Mouse (Mus musculus): Measurements from ENCODE around the gene 4930402H24Rik. TPM values are rescaled to one million over a fixed set of nuclear protein-coding genes. Genes with fewer than 3 reads are reported as not detected.

4930402H24Rik gene
- 14.7 and 32.4 TPM in 2 replicates for total RNA-seq (2015; ENCODE audit: low replicate concordance)
- total RNA-seq (2017; ENCODE audit: low replicate concordance): 16.0 and 37.9 TPM in 2 replicates

DNA sequence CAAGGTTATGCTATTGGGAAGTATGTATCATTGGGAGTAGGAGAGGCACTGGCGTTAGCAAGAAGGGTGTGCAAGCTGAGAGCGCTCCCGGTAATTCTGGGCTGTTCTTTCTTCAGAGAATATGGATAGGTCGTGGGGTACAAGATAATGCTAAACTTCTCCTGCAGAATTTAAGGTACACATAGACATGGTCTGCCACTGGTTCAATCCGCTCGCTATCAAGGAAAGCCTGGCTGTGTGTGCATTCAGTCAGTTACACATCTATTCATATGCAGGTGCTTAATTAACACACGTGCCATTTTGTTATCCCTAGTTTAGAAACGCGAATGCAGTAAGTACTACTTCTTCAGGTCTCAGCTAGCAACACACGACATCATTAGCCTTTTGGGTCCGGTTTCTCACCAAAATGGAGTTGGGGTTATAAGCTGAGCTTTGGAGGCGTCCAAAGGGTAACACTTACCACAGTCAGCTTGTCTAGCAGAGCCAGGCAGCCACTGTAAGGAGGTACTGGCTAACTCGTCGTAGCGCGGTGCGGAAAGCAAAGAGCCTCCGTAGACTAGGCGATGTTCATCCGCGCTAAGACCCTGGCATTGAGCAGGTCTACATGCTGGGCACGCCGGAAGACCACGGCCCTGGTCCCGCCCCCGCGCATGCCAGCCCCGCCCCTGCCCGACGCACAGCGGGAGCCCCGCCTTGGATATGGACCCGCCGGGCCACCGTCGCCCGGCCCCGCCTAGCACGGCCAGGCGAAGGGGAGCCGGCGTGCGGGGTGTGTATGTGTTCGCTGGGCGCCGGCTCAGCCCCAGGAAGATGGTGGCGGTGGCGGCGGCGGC, at the start of gene 4930402H24Rik, which contains the start of gene Atrn:
Gene 4930402H24Rik (minus strand): TSS at position 656 of the 833 bp plus-strand sequence.
Gene Atrn (plus strand): TSS at position 745 of the 833 bp plus-strand sequence.
- peak; percentile 93 for ATAC-seq (replicated peaks; ENCODE audit: low FRiP score, poor library complexity, severe bottlenecking)

DNA sequence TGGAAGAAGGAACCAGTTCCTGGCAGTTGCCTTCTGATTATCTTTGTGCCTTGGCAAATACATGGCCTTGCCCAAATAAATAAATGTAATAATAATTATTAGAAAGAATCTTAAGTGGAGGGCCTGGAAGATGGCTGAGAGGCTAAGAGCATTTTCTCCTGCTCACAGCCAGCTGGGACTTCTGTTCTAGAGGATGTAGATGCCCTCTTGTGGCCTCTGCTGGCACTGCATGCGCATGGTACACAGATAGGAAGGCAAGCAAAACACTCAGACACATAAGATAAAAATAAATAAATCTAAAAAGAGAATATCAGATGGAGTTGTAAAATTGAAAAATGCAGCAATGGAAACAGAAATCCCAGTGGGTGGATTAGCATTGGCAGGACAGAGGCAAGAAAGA, 44.3 kb upstream of the 4930402H24Rik start:
- ATAC-seq (replicated peaks; ENCODE audit: low FRiP score, poor library complexity, severe bottlenecking): peak; percentile 84

DNA sequence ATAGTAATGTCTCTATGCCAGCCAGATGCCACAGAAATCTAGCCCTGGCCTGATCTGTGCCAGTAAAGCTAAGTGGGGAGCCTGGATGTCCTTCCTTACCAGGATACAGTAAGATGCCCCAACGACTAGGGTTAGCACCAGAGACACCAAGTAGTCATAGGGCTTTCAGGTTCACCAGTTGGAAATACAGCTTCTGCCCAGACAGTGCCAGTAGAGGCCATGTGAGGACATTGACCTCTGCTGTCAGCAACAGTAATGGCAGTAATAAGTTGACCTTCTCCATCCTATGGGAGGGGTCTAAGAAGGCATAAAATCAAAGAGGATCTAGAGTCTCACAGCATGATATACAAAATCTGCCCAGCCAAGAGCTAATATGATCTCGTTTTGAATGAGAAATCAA, 43.6 kb upstream of the 4930402H24Rik start:
- no peak for ATAC-seq (replicated peaks; ENCODE audit: low FRiP score, poor library complexity, severe bottlenecking)

DNA sequence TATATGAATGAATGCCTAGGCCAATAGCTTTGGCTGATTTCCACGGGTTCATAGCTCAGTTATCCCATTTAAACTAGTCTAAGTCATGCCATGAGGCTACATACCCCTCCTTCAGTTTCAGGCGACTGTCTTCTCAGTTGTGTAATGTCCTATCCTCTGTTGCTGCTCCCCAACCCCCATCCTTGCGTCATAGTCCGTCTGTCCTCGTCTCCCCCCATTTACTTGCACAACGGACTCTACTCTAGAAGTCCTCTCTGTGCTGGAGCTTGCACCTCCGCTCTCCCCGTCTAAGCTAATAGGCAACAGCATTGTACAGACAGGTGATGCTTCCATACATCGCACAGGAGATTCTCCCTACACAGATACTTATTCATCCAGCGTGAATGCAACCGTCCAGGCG, 26.7 kb upstream of the 4930402H24Rik start:
- ATAC-seq (replicated peaks; ENCODE audit: low FRiP score, poor library complexity, severe bottlenecking): no peak

DNA sequence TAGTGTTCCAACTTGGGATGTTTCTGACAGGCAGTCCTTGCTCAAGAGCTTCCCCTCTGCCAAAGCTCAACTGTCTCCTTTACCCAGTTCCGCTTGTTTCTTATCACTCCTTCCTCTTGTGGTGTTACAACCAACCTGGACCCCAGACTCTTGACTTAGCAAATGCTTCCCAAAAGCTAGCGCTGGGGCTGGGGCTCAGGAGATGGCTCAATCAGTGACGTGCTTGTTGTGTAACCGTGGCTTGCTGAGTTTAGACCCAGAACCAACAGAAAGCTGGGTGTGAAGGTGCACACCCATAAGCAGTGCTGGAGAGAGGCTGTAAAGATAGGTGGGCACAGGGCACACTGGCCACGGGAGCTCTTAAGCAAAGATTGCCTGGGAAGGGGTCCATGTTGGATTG, 23.8 kb upstream of the 4930402H24Rik start:
- ATAC-seq (replicated peaks; ENCODE audit: low FRiP score, poor library complexity, severe bottlenecking): no peak

DNA sequence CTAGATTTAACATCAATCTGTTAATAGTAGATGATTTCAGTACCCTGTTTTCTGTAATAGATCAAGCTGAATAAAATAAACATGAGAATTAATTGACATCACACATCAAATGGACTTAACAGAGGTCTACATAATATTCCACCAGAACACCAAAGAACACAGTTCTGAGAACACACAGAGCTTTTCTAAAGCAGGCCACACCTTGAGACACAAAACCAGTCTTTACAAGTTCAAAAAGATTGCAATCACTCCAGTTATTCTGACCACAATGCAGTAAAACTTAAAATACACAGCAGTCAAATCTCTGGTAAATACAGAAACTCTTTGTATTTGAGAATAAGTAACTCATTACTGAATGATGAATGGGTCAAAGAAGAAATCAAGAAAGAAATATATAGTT, 22.3 kb upstream of the 4930402H24Rik start:
- no peak for ATAC-seq (replicated peaks; ENCODE audit: low FRiP score, poor library complexity, severe bottlenecking)

DNA sequence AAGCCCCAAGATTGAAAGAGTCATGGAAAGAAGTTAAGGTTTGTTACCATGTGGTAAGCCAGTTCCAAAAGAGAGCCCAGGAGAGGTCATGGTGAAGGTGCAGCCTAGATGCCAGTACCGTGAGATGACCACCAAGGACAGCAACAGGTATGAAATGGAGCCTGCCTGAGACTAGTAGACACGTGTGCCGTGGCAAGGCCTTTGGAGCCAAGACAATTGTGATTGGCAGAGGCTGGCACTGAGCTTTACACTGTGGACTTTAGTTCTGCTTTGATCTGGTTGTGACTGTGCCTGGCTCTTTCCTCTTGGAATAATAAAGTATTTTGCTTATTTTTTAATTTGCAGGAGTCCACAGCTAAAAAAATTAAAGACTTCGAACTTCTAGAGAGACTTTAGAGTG, 21.8 kb upstream of the 4930402H24Rik start:
- ATAC-seq (replicated peaks; ENCODE audit: low FRiP score, poor library complexity, severe bottlenecking): no peak

DNA sequence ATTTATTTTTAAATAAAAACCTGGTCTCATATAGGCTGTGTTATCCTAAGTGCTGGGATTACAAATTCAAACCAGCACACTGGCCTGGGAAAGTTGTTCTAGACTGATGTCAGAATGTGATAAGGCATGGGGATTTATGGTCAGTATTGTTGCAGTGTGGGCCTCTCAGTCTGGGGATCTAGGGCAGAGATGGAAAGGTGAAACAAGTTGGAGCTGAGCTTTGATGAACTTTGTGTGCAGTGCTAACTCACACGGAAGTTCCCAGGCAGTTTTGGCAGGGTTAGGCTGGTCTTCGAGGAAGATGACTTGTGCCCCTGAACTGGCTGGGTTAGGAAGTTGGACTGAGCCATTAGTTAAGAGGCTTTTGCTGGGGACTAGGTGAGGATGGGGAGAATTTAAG, 18.7 kb upstream of the 4930402H24Rik start:
- ATAC-seq (replicated peaks; ENCODE audit: low FRiP score, poor library complexity, severe bottlenecking): no peak

DNA sequence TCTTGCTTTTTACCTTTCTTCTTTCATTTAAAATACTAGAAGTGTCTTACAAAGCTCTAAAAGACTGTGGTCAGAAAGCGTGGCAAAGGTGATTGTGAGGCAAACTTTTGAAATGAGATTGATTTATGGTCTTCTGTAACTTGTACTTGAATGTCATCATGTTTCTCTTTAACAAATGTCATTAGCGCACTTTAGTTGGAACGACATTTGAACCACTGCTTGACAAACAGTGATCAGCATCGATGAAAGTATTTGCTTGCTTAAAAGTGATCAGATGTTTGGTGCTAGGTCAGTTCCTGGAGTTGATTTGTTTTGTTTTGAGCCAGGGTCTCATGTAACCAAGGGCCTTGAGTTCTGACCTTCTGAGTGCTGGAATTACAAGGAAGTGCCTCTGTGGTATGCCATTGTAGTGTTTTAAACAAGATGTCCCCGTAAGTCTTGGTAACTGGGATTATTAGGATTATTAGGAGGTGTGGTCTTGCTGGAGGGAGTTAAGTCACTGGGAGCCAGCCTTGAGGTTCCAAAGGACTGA, 12.9 kb upstream of the 4930402H24Rik start:
- no peak for ATAC-seq (replicated peaks; ENCODE audit: low FRiP score, poor library complexity, severe bottlenecking)

DNA sequence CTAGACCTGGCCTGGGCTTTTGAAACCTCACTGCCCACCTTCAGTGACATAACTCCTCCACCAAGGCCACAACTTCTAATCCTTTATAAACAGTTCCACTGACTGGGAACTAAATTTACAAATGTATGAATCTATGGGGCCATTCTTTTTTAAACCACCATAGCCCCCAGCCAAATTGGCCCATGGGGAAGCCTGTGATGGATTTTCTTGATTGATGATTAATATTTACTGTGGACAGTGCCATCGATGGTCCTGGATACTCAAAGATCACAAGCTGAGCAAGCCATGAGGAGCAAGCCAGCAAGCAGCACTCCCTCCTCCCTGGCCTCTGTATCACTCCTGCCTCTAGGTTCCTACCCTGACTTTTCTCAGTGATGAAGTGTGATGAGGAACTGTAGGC, 11.5 kb upstream of the 4930402H24Rik start:
- no peak for ATAC-seq (replicated peaks; ENCODE audit: low FRiP score, poor library complexity, severe bottlenecking)

DNA sequence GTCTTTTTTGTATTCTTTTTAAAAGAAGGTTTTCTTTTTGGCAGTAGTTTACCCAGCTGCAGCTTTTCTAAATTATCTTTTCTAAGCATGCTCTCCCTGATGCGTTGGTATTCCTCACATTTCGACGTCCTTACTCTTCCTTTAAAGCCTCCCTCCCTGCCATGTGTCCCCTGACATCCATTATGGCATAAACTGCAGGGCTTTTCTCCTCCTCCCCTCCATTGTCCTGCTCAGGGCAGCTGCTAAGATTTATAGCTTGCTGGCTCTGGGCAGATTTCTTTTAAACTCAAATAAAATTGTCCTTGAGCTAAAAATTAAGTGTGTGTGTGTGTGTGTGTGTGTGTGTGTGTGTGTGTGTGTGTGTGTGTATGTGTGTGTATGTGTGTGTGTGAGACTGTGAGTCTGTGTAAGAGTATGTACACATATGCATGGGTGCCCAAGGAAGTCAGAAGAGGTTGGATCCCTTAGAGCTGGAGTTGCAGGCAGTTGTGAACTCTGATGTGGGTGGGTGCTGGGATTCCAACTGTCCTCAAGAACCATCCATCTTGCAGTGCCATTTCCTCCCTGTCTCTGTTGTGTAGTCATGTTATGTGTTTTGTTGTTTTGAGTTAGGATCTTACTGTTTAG, 10.4 kb upstream of the 4930402H24Rik start:
- ATAC-seq (replicated peaks; ENCODE audit: low FRiP score, poor library complexity, severe bottlenecking): no peak

DNA sequence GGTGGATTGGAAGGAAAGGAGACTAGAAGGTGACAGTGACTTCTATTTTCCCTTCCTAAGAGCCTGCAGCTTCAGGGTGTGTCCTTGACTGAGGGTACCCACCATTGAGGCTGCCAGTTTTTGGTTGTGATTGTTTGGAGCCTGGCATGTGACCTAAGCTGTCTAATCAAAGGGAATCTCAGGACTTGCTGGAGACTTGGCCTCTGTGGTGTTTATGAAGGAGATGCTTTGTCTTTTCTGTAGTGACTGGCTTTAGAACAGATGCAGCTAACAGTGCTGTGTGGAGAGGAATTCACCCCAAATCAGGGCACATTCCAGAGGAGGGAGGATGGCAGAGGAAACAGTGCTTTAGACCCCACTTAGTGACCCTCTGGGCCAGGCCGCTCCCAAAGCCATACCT, 8.7 kb upstream of the 4930402H24Rik start:
- no peak for ATAC-seq (replicated peaks; ENCODE audit: low FRiP score, poor library complexity, severe bottlenecking)

DNA sequence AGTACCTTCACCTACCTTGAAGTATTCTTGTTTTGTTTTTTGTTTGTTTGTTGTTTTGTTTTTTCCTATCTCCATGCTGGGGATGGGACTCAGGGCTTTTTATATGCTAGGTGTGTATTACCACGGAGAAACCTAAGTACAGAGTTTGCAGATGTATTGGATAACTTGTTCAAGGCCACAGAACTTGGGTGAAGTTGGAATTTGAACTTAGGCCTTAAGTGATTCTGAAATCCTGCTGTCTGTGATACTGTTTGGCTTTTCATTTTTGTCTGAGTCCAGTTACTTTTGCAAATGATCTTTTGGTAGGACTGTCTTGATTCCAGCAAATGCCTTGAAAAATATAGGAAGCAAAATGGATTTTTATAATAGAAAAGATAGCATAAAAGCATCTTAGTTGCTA, 5.5 kb upstream of the 4930402H24Rik start:
- no peak for ATAC-seq (replicated peaks; ENCODE audit: low FRiP score, poor library complexity, severe bottlenecking)

DNA sequence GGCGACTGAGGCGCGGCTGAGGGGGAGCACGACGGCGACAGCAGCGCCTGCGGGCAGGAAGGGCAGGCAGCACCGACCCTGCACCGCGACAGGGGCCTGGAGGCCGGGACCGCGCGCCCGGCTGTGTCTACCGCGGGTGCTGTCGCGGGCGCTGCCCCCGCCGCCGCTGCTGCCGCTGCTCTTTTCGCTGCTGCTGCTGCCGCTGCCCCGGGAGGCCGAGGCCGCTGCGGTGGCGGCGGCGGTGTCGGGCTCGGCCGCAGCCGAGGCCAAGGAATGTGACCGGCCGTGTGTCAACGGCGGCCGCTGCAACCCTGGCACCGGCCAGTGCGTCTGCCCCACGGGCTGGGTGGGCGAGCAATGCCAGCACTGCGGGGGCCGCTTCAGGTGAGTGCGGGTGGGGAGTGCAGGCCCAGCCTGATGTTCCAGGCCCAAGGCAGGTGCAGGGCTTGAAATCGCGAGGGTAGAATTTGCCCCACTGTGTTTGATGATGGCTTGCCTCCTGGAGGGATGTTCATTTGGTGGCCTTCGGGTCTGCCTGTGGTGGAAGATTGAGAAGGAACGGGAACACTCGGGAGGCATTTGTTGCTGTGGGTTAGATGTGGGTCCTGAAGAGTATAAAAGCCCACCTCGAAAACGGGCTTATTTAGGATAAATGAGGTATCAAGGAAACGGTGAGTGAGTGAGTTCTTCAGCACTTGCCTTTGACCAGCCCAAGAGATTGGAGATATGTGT, 544 bp upstream of the 4930402H24Rik start:
- ATAC-seq (replicated peaks; ENCODE audit: low FRiP score, poor library complexity, severe bottlenecking): peak; percentile 51

DNA sequence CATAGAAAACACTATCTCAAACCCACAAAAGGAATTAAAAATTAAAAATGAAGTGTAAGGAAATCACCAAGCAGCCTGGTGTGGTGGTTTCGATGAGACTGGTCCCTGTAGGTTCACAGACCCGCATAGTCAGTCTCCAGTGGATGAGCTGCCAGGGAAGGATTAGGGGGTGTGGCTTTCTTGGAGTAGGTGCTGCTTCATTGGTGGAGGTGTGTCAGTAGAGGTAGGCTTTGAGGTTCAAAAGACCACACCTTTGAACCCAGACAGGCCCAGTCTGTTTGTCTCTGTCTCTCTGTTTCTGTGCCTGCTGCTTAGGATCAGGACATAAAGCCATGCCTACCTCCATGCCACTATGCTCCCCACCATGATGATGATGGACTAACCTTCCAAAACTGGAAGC, 7.4 kb downstream of the 4930402H24Rik start:
- ATAC-seq (replicated peaks; ENCODE audit: low FRiP score, poor library complexity, severe bottlenecking): no peak

DNA sequence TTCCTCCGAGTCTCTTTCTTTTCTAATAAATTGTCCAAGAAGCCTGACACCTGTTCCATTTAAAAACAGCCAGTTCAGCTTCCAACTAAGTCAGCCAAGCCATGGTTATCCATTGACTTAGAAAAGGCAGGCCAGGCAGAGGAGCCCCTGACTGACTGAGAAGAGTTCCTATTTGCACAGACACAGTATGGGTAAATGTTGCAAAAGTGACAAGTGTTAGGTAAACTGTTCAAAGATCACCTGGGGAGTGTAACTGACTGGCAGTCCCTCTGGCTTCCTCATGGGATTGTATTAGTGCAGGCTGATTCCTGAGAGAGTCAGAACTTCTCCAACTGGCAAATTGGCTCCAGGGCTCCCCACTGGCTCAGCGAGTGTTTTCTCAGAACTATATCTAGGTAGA, 8.3 kb downstream of the 4930402H24Rik start:
- ATAC-seq (replicated peaks; ENCODE audit: low FRiP score, poor library complexity, severe bottlenecking): no peak

DNA sequence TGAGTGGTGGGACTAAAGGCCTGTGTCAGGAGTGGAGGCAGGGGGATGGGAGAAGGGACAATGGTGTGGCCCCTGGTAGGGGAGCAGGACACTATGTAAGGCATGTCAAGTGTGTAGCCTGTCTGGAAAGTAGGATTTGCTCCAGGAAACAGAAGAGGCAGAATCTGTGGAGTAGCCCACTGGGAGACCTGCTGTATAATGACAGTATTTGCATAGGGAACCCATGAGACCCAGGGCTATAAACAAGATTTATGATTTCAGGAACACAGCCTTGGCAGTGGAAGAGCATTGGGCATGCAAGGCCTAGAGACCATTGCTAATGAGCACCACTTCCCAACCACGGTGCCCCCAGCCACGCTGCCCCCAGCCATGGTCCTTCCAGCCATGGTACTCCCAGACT, 9.3 kb downstream of the 4930402H24Rik start:
- no peak for ATAC-seq (replicated peaks; ENCODE audit: low FRiP score, poor library complexity, severe bottlenecking)

DNA sequence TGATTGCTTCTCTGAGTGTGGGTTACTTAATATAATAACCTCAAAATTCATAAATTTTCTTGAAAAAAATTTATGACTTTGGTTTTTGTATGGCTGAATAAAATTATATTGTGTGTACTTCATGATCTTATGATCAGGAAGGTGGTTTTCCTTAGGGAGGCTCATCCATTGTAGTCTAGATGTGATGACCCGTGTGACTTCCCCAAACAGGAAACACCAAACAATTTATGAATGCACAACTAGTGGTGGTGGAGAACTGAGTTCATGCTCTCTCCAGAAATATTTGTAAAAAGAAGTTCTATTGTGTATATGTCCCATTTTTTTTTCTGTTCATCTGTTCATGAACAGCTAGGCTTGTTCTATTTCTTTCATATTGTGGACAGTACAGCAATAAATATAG, 18.8 kb downstream of the 4930402H24Rik start:
- no peak for ATAC-seq (replicated peaks; ENCODE audit: low FRiP score, poor library complexity, severe bottlenecking)

DNA sequence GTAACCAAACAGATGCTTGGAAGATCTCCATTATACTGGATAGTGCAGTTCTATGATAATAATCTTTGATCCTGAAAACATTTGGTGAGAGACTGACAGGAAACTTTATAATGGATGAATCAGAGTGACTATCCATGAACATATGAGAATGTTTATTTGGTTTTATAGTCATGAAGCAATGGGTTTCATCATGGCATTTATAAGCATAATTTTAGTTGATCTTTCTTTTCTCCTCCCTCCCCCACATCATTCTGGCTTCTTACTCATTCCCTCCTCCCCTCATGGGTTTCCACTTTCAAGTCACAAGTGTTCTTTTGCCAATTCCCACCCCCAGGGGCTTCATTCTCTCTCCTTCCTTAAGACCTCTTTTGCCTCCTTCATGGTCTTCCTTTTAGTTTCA, 19.2 kb downstream of the 4930402H24Rik start:
- no peak for ATAC-seq (replicated peaks; ENCODE audit: low FRiP score, poor library complexity, severe bottlenecking)

DNA sequence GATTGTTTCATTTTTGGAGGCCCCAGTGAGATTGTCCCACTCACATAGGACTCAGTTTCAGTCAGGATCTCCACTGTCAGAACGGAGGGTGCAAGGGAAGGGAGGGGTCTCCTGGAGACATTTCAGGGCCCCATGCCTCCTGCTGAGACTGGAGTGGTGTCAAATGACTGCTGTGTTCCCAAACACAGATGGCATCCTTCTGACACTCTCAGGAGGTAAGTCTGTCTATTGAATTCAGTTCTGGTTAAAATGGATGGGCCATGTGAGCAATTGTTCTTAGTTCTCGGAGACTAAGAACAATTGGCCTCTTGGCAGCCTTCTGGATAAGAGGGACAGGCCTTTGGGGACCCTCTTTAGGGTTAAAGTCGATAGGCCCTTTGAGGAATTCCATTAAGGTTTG, 28.8 kb downstream of the 4930402H24Rik start:
- ATAC-seq (replicated peaks; ENCODE audit: low FRiP score, poor library complexity, severe bottlenecking): no peak

Measured in erythroid progenitor cell, adult 5-6 weeks (primary cell).